Mouse (Mus musculus): Measurements from ENCODE around the gene Olfr267.

Olfr267 gene

GRCm38 (mm10) chr4:58787616-58788015 is at the start of gene Olfr267:
Gene Olfr267, minus strand, starts transcription at chr4:58787716.
- DNase-seq (ENCODE audit: low spot score in 2 of 2): no peak

GRCm38 (mm10) chr4:58832908-58833307 is 45.4 kb upstream of the Olfr267 start:
- DNase-seq (ENCODE audit: low spot score in 2 of 2): no peak

GRCm38 (mm10) chr4:58825921-58826320 is 38.4 kb upstream of the Olfr267 start:
- no peak for DNase-seq (ENCODE audit: low spot score in 2 of 2)

GRCm38 (mm10) chr4:58786659-58787058 is 857 bp downstream of the Olfr267 start:
- DNase-seq (ENCODE audit: low spot score in 2 of 2): no peak

- no peak for DNase-seq (ENCODE audit: low spot score in 2 of 2)
Observed at GRCm38 (mm10) chr4:58763417-58763816, 24.1 kb downstream of the Olfr267 start.

GRCm38 (mm10) chr4:58749510-58749909 is 38.0 kb downstream of the Olfr267 start:
- no peak for DNase-seq (ENCODE audit: low spot score in 2 of 2)

- no peak for DNase-seq (ENCODE audit: low spot score in 2 of 2)
Observed at GRCm38 (mm10) chr4:58749101-58749500, 38.4 kb downstream of the Olfr267 start.

GRCm38 (mm10) chr4:58745583-58746222 is 41.8 kb downstream of the Olfr267 start:
- DNase-seq (ENCODE audit: low spot score in 2 of 2): no peak

- DNase-seq (ENCODE audit: low spot score in 2 of 2): no peak
Observed at GRCm38 (mm10) chr4:58736867-58737633, 50.5 kb downstream of the Olfr267 start.
